Mouse (Mus musculus) limb, embryonic 14.5 days (tissue): Measurements from ENCODE around the gene Fmo2. TPM values are rescaled to one million over a fixed set of nuclear protein-coding genes. Genes with fewer than 3 reads are reported as not detected.

Experiments
- ATAC-seq: fragments of 200-750 bp; cut with Nextera tagmentation; 2 replicates; pipeline ENCODE4 v1.8.0; 2017; ENCODE audit warnings: low read depth, moderate number of reproducible peaks, moderate TSS enrichment; ENCODE audit not compliant: low FRiP score
- DNase-seq: peaks from one replicate; pipeline ENCODE4 v3.0.0-alpha.2; 2015; ENCODE audit warnings: low spot score
- H3K27ac ChIP-seq: fragments of 300-500 bp; sonication (generic); replicated peaks from 2 replicates; pipeline ENCODE4 v1.5.1; 2014; ENCODE audit warnings: low read depth, mild to moderate bottlenecking, low read length, moderate library complexity, mixed read lengths
- H3K27me3 ChIP-seq: fragments of 300-500 bp; sonication (generic); 2 replicates; pipeline ENCODE4 v1.6.1; 2014; ENCODE audit warnings: low read length, mixed read lengths; ENCODE audit not compliant: control insufficient read depth, insufficient read depth
- H3K36me3 ChIP-seq: fragments of 300-500 bp; sonication (generic); 2 replicates; pipeline ENCODE4 v1.6.1; 2014; ENCODE audit warnings: mild to moderate bottlenecking, low read length, moderate library complexity, mixed read lengths; ENCODE audit not compliant: control insufficient read depth, insufficient read depth
- H3K4me1 ChIP-seq: fragments of 300-500 bp; sonication (generic); 2 replicates; pipeline ENCODE4 v1.6.1; 2014; ENCODE audit warnings: antibody characterized with exemption, low read length, mixed read lengths; ENCODE audit not compliant: control insufficient read depth, insufficient read depth
- H3K4me2 ChIP-seq: fragments of 300-500 bp; sonication (generic); replicated peaks from 2 replicates; pipeline ENCODE4 v1.6.1; 2014; ENCODE audit warnings: low read depth, mild to moderate bottlenecking, low read length, moderate library complexity; ENCODE audit not compliant: severe bottlenecking
- H3K4me3 ChIP-seq: fragments of 300-500 bp; sonication (generic); replicated peaks from 2 replicates; pipeline ENCODE4 v1.5.1; 2014; ENCODE audit warnings: low read length
- H3K9ac ChIP-seq: fragments of 300-500 bp; sonication (generic); 2 replicates; pipeline ENCODE4 v1.6.1; 2014; ENCODE audit warnings: mild to moderate bottlenecking, low read depth, low read length, moderate library complexity; ENCODE audit not compliant: severe bottlenecking
- H3K9me3 ChIP-seq: fragments of 300-500 bp; sonication (generic); 2 replicates; pipeline ENCODE4 v1.6.1; 2016; ENCODE audit warnings: low read length; ENCODE audit not compliant: control insufficient read depth
- POLR2A ChIP-seq: fragments of 200-500 bp; IDR thresholded peaks from 2 replicates; pipeline ENCODE4 v1.8.0; 2012; ENCODE audit warnings: inconsistent platforms, mild to moderate bottlenecking, moderate library complexity, borderline replicate concordance; ENCODE audit not compliant: insufficient read depth, insufficient read length; ENCODE audit errors: extremely low read depth
- WGBS: fragments of 180-500 bp; shearing (Covaris S2); extraction: QIAGEN DNeasy Blood & Tissue Kit; methylation state at CpG from one replicate; pipeline ENCODE4 v1.1.7; 2014; 5-methylcytosine and 5-hydroxymethylcytosine counted together
- polyA plus RNA-seq, 2 experiments: library from polyadenylated mRNA; depleted of rRNA in 1 of 2; stranded (reverse) in 1 of 2; unstranded in 1 of 2; fragments of >200 nt; fragmentation: Nextera tagmentation in 1 of 2; extraction: Ambion mirVana in 1 of 2; gene quantifications; 2 replicates each; pipeline versions ENCODE4 v1.2.1 to v1.2.3; 2012 to 2014

The Fmo2 gene
- polyA plus RNA-seq, 2 experiments, result 1.5 to 2.1 TPM

- Histone ChIP-seq H3K27ac (no peak overlapping the region), H3K4me2 (no peak overlapping the region; the same call in 1 of the 2 replicates), H3K9ac (no peak overlapping the region), H3K9me3 (no peaks in the 10 kb centered on the region; the same call in 1 of the 2 replicates), H3K36me3 (no peaks in the 10 kb centered on the region), H3K27me3 (no peaks in the 10 kb centered on the region), H3K4me3 (no peak overlapping the region), H3K4me1 (0 out of 2 replicates have a peak, but pooled peaks cover 5% of the 10 kb centered on the region)
- TF ChIP-seq POLR2A, result no peak
- ATAC-seq (no peak; the same call in 1 of the 2 replicates), DNase-seq (peak; percentile 47)
- 6% methylated on average over 5 of the region's 5 CpGs for WGBS
Measured at GRCm38 (mm10) chr1:162831838-162832573, 66.5 kb downstream of the Fmo2 start.

Other genes starting within 250 kb of the Fmo2 start
- gene Myocos, start 240.5 kb downstream of the Fmo2 start, polyA plus RNA-seq (2012; rRNA removed), result not detected in 2 replicates
- gene Myocos, start 240.5 kb downstream of the Fmo2 start, polyA plus RNA-seq (2014; fragmentation: Nextera tagmentation; extraction: Ambion mirVana), result not detected in 2 replicates
- gene Prrc2c, start 158.2 kb downstream of the Fmo2 start, polyA plus RNA-seq (2012; rRNA removed), result 69.1 and 75.3 TPM in 2 replicates
- 165 and 186 TPM in 2 replicates for gene Prrc2c, start 158.2 kb downstream of the Fmo2 start, polyA plus RNA-seq (2014; fragmentation: Nextera tagmentation; extraction: Ambion mirVana)
- gene Fmo4, start 84.8 kb downstream of the Fmo2 start, polyA plus RNA-seq (2012; rRNA removed), result 0.84 and 0.99 TPM in 2 replicates
- gene Fmo4, start 84.8 kb downstream of the Fmo2 start, polyA plus RNA-seq (2014; fragmentation: Nextera tagmentation; extraction: Ambion mirVana), result 0.76 and 0.80 TPM in 2 replicates
- gene Fmo1, start 32.1 kb downstream of the Fmo2 start, polyA plus RNA-seq (2012; rRNA removed), result 41.4 and 46.7 TPM in 2 replicates
- gene Fmo1, start 32.1 kb downstream of the Fmo2 start, polyA plus RNA-seq (2014; fragmentation: Nextera tagmentation; extraction: Ambion mirVana), result 33.5 and 35.0 TPM in 2 replicates
- gene Fmo6, start 38.8 kb upstream of the Fmo2 start, polyA plus RNA-seq (2012; rRNA removed), result 1.1 and 1.4 TPM in 2 replicates
- gene Fmo6, start 38.8 kb upstream of the Fmo2 start, polyA plus RNA-seq (2014; fragmentation: Nextera tagmentation; extraction: Ambion mirVana), result 0.84 and 0.85 TPM in 2 replicates
- 0.06 TPM in 1 of 2 replicates, not detected in the other for gene Fmo3, start 85.8 kb upstream of the Fmo2 start, polyA plus RNA-seq (2012; rRNA removed)
- 0.08 TPM in 1 of 2 replicates, not detected in the other for gene Fmo3, start 85.8 kb upstream of the Fmo2 start, polyA plus RNA-seq (2014; fragmentation: Nextera tagmentation; extraction: Ambion mirVana)
- gene Mroh9, start 186.9 kb upstream of the Fmo2 start, polyA plus RNA-seq (2012; rRNA removed), result 0.06 TPM in 1 of 2 replicates, not detected in the other
- not detected in 2 replicates for gene Mroh9, start 186.9 kb upstream of the Fmo2 start, polyA plus RNA-seq (2014; fragmentation: Nextera tagmentation; extraction: Ambion mirVana)